Mouse (Mus musculus) pancreas, adult 10 weeks (tissue): Measurements from ENCODE around the gene Ripor3. TPM values are rescaled to one million over a fixed set of nuclear protein-coding genes. Genes with fewer than 3 reads are reported as not detected.

ENCODE experiments used
- polyA plus RNA-seq: library from polyadenylated mRNA; stranded (reverse); fragments of 350-450 nt; fragmentation: Illumina TruSeq; extraction: RNeasy Lipid Tissue Mini Kit (QIAGEN cat#74804); gene quantifications from one replicate; pipeline ENCODE4 v1.2.3, GENCODE M21; 2015; ENCODE audit warnings: low read depth, low replicate concordance; ENCODE audit not compliant: insufficient read depth

The Ripor3 gene
- 2.0 TPM for polyA plus RNA-seq

DNA sequence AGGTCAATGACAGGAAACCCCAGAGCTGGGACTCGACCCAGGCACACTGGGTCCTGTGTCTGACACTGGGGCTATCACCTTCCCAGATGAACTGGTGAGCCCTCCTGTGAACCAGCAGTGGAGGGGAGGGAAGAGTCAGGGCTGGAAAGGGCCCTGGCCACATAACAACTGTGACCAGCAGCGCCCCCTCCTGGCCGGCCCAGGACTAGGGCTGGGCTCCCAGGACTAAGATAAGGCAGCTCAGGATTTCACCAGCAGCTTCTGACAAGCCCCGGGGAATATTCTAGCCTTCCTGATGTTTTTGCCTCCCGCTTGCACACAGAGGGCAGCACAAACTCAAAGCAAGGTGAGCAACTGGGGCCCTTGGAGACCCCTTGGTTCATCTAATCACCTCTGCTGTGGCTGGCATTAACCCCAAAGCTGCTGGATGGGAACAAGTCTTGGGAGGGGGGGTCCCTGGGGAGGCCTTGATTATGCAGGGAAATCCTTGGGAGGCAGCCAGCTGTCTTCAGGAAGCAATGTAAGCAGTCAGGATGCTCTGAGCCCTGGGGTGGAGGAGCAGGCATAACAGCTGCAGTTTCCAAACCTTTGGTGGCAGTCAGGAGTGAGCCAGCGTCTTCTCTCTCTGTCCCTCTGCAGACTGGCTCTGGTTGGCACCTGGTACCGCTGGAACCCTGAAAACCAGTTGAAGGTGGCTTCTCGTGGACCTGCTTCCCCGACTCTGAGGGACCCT is at the start of gene Ripor3:
TSS of gene Ripor3 (minus strand) at position 683 of the 733 bp plus-strand sequence.

GRCm38 (mm10) chr2:167931985-167932726 is 78.3 kb downstream of the Ripor3 start, which contains the start of gene Ptpn1:
Gene Ptpn1 (plus strand): TSS chr2:167932057.

Other genes with a start within 250 kb of the Ripor3 start
- gene Ptpn1, start 78.6 kb downstream of the Ripor3 start, polyA plus RNA-seq, result 5.2 TPM
- 2.6 TPM for gene Pard6b, start 70.4 kb upstream of the Ripor3 start, polyA plus RNA-seq
- 2.8 TPM for gene Adnp, start 196.5 kb upstream of the Ripor3 start, polyA plus RNA-seq
- gene Gm20716, start 219.7 kb upstream of the Ripor3 start, polyA plus RNA-seq, result 7.7 TPM
- gene Dpm1, start 220.0 kb upstream of the Ripor3 start, polyA plus RNA-seq, result 10.7 TPM
- 1.7 TPM for gene Mocs3, start 220.0 kb upstream of the Ripor3 start, polyA plus RNA-seq